Mouse (Mus musculus) brain, embryonic 14.5 days (tissue): ENCODE results near the gene Cd2bp2.

Source experiments
- CTCF ChIP-seq: fragments of 200-500 bp; IDR thresholded peaks from 2 replicates; pipeline ENCODE4 v1.5.1; 2012; ENCODE audit warnings: inconsistent platforms, mild to moderate bottlenecking, moderate library complexity, borderline replicate concordance; ENCODE audit not compliant: insufficient read depth, insufficient read length; ENCODE audit errors: extremely low read depth
- POLR2A ChIP-seq: fragments of 200-500 bp; IDR thresholded peaks from 2 replicates; pipeline ENCODE4 v1.6.1; 2012; ENCODE audit warnings: mild to moderate bottlenecking, inconsistent platforms, borderline replicate concordance; ENCODE audit not compliant: poor library complexity, insufficient read depth, insufficient read length, severe bottlenecking; ENCODE audit errors: extremely low read depth

GRCm38 (mm10) chr7:127243361-127243867 lies 47.6 kb upstream of the Cd2bp2 start:
- no peak for TF ChIP-seq CTCF
- no peak for TF ChIP-seq POLR2A
